Mouse (Mus musculus): ENCODE results near the gene Kbtbd2. TPM values are rescaled to one million over a fixed set of nuclear protein-coding genes. Genes with fewer than 3 reads are reported as not detected.

Gene Kbtbd2
- total and polyA plus RNA-seq, 3 experiments, result 13.2 to 50.7 (median 26.0) TPM

GRCm38 (mm10) chr6:56831697-56832406 is 34.2 kb upstream of the Kbtbd2 start, which contains the start of gene Fkbp9:
Gene Fkbp9, plus strand, starts transcription at chr6:56832059.
- H3K9ac ChIP-seq (ENCODE audit: control insufficient read depth, low read depth, low read length, poor library complexity, severe bottlenecking), result peak within 1 kb of the TSS; percentile 39
- DNase-seq (ENCODE audit: low read depth, low spot score), result peak; percentile 10

GRCm38 (mm10) chr6:56825657-56826056 is 28.0 kb upstream of the Kbtbd2 start:
- TF ChIP-seq RCOR1 (IDR thresholded peaks at IDR 0.05; ENCODE audit: low read depth, low read length) (no peak), USF1 (IDR thresholded peaks at IDR 0.05; ENCODE audit: low read depth, low read length) (no peak), MYB (IDR thresholded peaks at IDR 0.05; ENCODE audit: low read depth, low read length) (no peak), CHD2 (IDR thresholded peaks at IDR 0.05; ENCODE audit: low read length) (no peak)
- H3K9me3 ChIP-seq (replicated peaks; ENCODE audit: insufficient read depth, low read length), result no peaks in the 10 kb centered on the region
- peaks cover 0 to 3% of the 10 kb centered on the region in 2 experiments; a peak in 3 of 4 replicates for H3K27me3 ChIP-seq (ENCODE audit: control insufficient read depth in 1 of 2, insufficient read depth in 2 of 2, low read length in 2 of 2)
- H3K9ac ChIP-seq (ENCODE audit: control insufficient read depth, low read depth, low read length, poor library complexity, severe bottlenecking), result no peak overlapping the region
- no peaks in the 10 kb centered on the region for H3K79me2 ChIP-seq (ENCODE audit: control insufficient read depth, insufficient read depth, low read length, poor library complexity)
- no peak overlapping the region for H3K4me3 ChIP-seq (ENCODE audit: control insufficient read depth in 1 of 2, insufficient read depth in 1 of 2, low read depth in 2 of 2, low read length in 2 of 2)
- DNase-seq (ENCODE audit: low read depth, low spot score), result no peak
- no peaks in the 10 kb centered on the region for H3K4me1 ChIP-seq (ENCODE audit: control insufficient read depth in 1 of 2, insufficient read depth in 2 of 2, low read length in 2 of 2)
- no peaks in the 10 kb centered on the region for H3K36me3 ChIP-seq (ENCODE audit: control insufficient read depth in 1 of 2, insufficient read depth in 2 of 2, low read length in 2 of 2)
- H3K27ac ChIP-seq (ENCODE audit: control insufficient read depth, low read depth, low read length), result no peak overlapping the region

More at GRCm38 (mm10) chr6:56831697-56832406, 34.2 kb upstream of the Kbtbd2 start, which contains the start of gene Fkbp9:
- Histone ChIP-seq H3K36me3 (ENCODE audit: control insufficient read depth in 1 of 2, insufficient read depth in 2 of 2, low read length in 2 of 2) (no peaks in the 10 kb centered on the region), H3K79me2 (ENCODE audit: control insufficient read depth, insufficient read depth, low read length, poor library complexity) (no peaks in the 10 kb centered on the region), H3K27me3 (ENCODE audit: control insufficient read depth in 1 of 2, insufficient read depth in 2 of 2, low read length in 2 of 2) (peaks cover 0 to 10% of the 10 kb centered on the region in 2 experiments; a peak in 3 of 4 replicates), H3K4me3 (ENCODE audit: control insufficient read depth in 1 of 2, insufficient read depth in 1 of 2, low read depth in 2 of 2, low read length in 2 of 2) (peak within 1 kb of the TSS; percentile 19 to 41; a peak in 3 of 4 replicates), H3K9me3 (replicated peaks; ENCODE audit: insufficient read depth, low read length) (no peaks in the 10 kb centered on the region), H3K4me1 (ENCODE audit: control insufficient read depth in 1 of 2, insufficient read depth in 2 of 2, low read length in 2 of 2) (no peaks in the 10 kb centered on the region), H3K27ac (ENCODE audit: control insufficient read depth, low read depth, low read length) (no peak within 1 kb of the TSS)
- TF ChIP-seq ZC3H11A (IDR thresholded peaks at IDR 0.05; ENCODE audit: low read depth, low read length), result no peak
- no peak for TF ChIP-seq ELF1 (IDR thresholded peaks at IDR 0.05; ENCODE audit: low read depth, low read length)
- TF ChIP-seq ZMIZ1 (IDR thresholded peaks at IDR 0.05; ENCODE audit: low read depth, low read length), result no peak
- no peak for TF ChIP-seq ETS1 (IDR thresholded peaks at IDR 0.05; ENCODE audit: low read depth, low read length)
- TF ChIP-seq MAZ (IDR thresholded peaks at IDR 0.05; ENCODE audit: low read depth, low read length), result no peak

- Histone ChIP-seq H3K9me3 (replicated peaks; ENCODE audit: insufficient read depth, low read length) (no peaks in the 10 kb centered on the region), H3K79me2 (ENCODE audit: control insufficient read depth, insufficient read depth, low read length, poor library complexity) (no peaks in the 10 kb centered on the region), H3K4me1 (ENCODE audit: control insufficient read depth in 1 of 2, insufficient read depth in 2 of 2, low read length in 2 of 2) (no peaks in the 10 kb centered on the region), H3K27ac (ENCODE audit: control insufficient read depth, low read depth, low read length) (no peak overlapping the region), H3K4me3 (ENCODE audit: control insufficient read depth in 1 of 2, insufficient read depth in 1 of 2, low read depth in 2 of 2, low read length in 2 of 2) (no peak overlapping the region), H3K9ac (ENCODE audit: control insufficient read depth, low read depth, low read length, poor library complexity, severe bottlenecking) (no peak overlapping the region), H3K36me3 (ENCODE audit: control insufficient read depth in 1 of 2, insufficient read depth in 2 of 2, low read length in 2 of 2) (no peaks in the 10 kb centered on the region), H3K27me3 (ENCODE audit: control insufficient read depth in 1 of 2, insufficient read depth in 2 of 2, low read length in 2 of 2) (peaks cover 4 to 5% of the 10 kb centered on the region in 2 experiments; a peak in 2 of 4 replicates)
- TF ChIP-seq NELFE (IDR thresholded peaks at IDR 0.05; ENCODE audit: low read depth, low read length) (no peak), SMC3 (IDR thresholded peaks at IDR 0.05; ENCODE audit: low read depth, low read length) (no peak), ZMIZ1 (IDR thresholded peaks at IDR 0.05; ENCODE audit: low read depth, low read length) (no peak), TAL1 (IDR thresholded peaks at IDR 0.05; ENCODE audit: low read length) (no peak), RCOR1 (IDR thresholded peaks at IDR 0.05; ENCODE audit: low read depth, low read length) (no peak), POLR2AphosphoS2 (IDR thresholded peaks at IDR 0.05; ENCODE audit: low read length) (no peak), CTCF (IDR thresholded peaks at IDR 0.05 in 2 of 3, conservative IDR thresholded peaks at IDR 0.05 in 1 of 3; ENCODE audit: control insufficient read depth in 1 of 3, insufficient read depth in 1 of 3, low read depth in 2 of 3, low read length in 3 of 3, poor library complexity in 1 of 3, severe bottlenecking in 1 of 3) (no peak), JUND (IDR thresholded peaks at IDR 0.05; ENCODE audit: low read depth, low read length) (no peak), MYB (IDR thresholded peaks at IDR 0.05; ENCODE audit: low read depth, low read length) (no peak), TCF12 (IDR thresholded peaks at IDR 0.05; ENCODE audit: low read depth, low read length) (no peak), E2F4 (IDR thresholded peaks at IDR 0.05; ENCODE audit: borderline replicate concordance, low read depth, low read length) (no peak), MAX (IDR thresholded peaks at IDR 0.05; ENCODE audit: low read length) (no peak), ETS1 (IDR thresholded peaks at IDR 0.05; ENCODE audit: low read depth, low read length) (no peak), MYC (IDR thresholded peaks at IDR 0.05; ENCODE audit: low read depth, low read length) (no peak), USF2 (IDR thresholded peaks at IDR 0.05; ENCODE audit: borderline replicate concordance in 1 of 2, insufficient read depth in 1 of 2, low read depth in 1 of 2, low read length in 2 of 2) (no peak), MAZ (IDR thresholded peaks at IDR 0.05; ENCODE audit: low read depth, low read length) (no peak), MEF2A (IDR thresholded peaks at IDR 0.05; ENCODE audit: extremely low read depth, insufficient replicate concordance, low read depth, low read length, poor library complexity, severe bottlenecking) (no peak)
- DNase-seq (ENCODE audit: low read depth, low spot score), result no peak
Measured at GRCm38 (mm10) chr6:56819124-56819487, 21.5 kb upstream of the Kbtbd2 start.

Data from MEL (cell line).